ENCODE assay signal across 25 mouse cellular contexts in genomic region chr9:49533455-49533854, GRCm38 (mm10). TPM values are rescaled to one million over a fixed set of nuclear protein-coding genes. Genes with fewer than 3 reads are reported as not detected.
DNase-seq lines count a peak whose midpoint lies in the region; ATAC-seq and TF ChIP-seq lines count a peak whose summit lies in the region.
"Had no signal": no experiment of that assay in that cellular context is flagged by ENCODE, and none has a peak within 500 bp of the region (broad histone marks: within the 10 kb centered on the region; RNA-seq: fewer than 3 reads in every experiment).

No protein-coding gene starts in this region.

- peak; percentile 33 for DNase-seq in kidney, postnatal 0 days (ENCODE audit: low spot score)
- no peak for DNase-seq in kidney, postnatal 25 days
- peak; percentile 44 for DNase-seq in Patski (ENCODE audit: low read depth, low spot score)
- DNase-seq in B cell, adult 2 months, result no peak
- DNase-seq: adrenal gland, adult 8-10 months; cerebellum, adult 11-12 months; cerebellum, postnatal 25 days; gastrocnemius, postnatal 14 days; kidney, adult 2 months; kidney, postnatal 10 days; left cerebral cortex, postnatal 4 days; lung, adult 18-20 months; lung, postnatal 10 days; thymus, adult 18-20 months; thymus, postnatal 36 days had no signal

- 0 out of 2 replicates have a peak, but pooled peaks cover 6% of the 10 kb centered on the region for H3K4me1 ChIP-seq in kidney, postnatal 0 days (replicated peaks; ENCODE audit: insufficient read depth, low read length)
- H3K4me1 ChIP-seq: liver, embryonic 12.5 days had no signal

- no peak overlapping the region for H3ac ChIP-seq in C2C12 (ENCODE audit: control insufficient read depth, insufficient read length, low read depth)
- H3ac ChIP-seq in myocyte (ENCODE audit: control insufficient read depth, insufficient read length), result no peak overlapping the region

- 35% methylated on average over 7 of the region's 7 CpGs for WGBS in kidney, postnatal 0 days

- no peaks in the 10 kb centered on the region for H3K36me3 ChIP-seq in kidney, postnatal 0 days (ENCODE audit: insufficient read depth, low read length)
- H3K36me3 ChIP-seq in C2C12 (ENCODE audit: control insufficient read depth, insufficient read depth) (peaks cover 13% of the 10 kb centered on the region), myocyte (ENCODE audit: control insufficient read depth, insufficient read depth) (peaks cover 43% of the 10 kb centered on the region)
- H3K36me3 ChIP-seq: embryonic facial prominence, embryonic 13.5 days; heart, embryonic 10.5 days; liver, embryonic 12.5 days had no signal

- CTCF ChIA-PET in Patski (lab: Charles Lee), result no interaction called here

- no peak overlapping the region for H3K4me3 ChIP-seq in kidney, postnatal 0 days (replicated peaks; ENCODE audit: low read depth, low read length)
- no peak overlapping the region for H3K4me3 ChIP-seq in C2C12 (ENCODE audit: insufficient read depth, poor library complexity, severe bottlenecking)
- no peak overlapping the region for H3K4me3 ChIP-seq in myocyte
- H3K4me3 ChIP-seq: embryonic facial prominence, embryonic 13.5 days; forebrain, embryonic 15.5 days; heart, embryonic 10.5 days; liver, embryonic 12.5 days had no signal

- TF ChIP-seq CTCF in kidney, postnatal 0 days (IDR thresholded peaks at IDR 0.05; ENCODE audit: low read depth), result no peak
- TF ChIP-seq CTCF in C2C12 (IDR thresholded peaks at IDR 0.05; ENCODE audit: control insufficient read depth, insufficient read depth, insufficient read length) (no peak), Patski (IDR thresholded peaks at IDR 0.05) (no peak)

- no peak overlapping the region for H3K4me2 ChIP-seq in kidney, postnatal 0 days (ENCODE audit: low read length)
- no peak overlapping the region for H3K4me2 ChIP-seq in myocyte (ENCODE audit: low read depth)
- H3K4me2 ChIP-seq: embryonic facial prominence, embryonic 13.5 days; forebrain, embryonic 15.5 days; hindbrain, embryonic 14.5 days; liver, embryonic 12.5 days; midbrain, embryonic 11.5 days had no signal

- H3K9me3 ChIP-seq in kidney, postnatal 0 days (replicated peaks; ENCODE audit: low read length), result no peaks in the 10 kb centered on the region
- H3K9me3 ChIP-seq: embryonic facial prominence, embryonic 13.5 days; forebrain, embryonic 15.5 days; heart, embryonic 10.5 days; liver, embryonic 12.5 days had no signal

- in situ Hi-C loops in Patski (cut with MboI; ENCODE audit: low pct_unique_long_range_greater_than_20kb), result no loop called here

- H3K27ac ChIP-seq in kidney, postnatal 0 days, result no peak overlapping the region
- H3K27ac ChIP-seq: heart, embryonic 10.5 days; liver, embryonic 12.5 days had no signal

- no peaks in the 10 kb centered on the region for H3K27me3 ChIP-seq in kidney, postnatal 0 days (ENCODE audit: insufficient read depth, low read length)
- H3K27me3 ChIP-seq in C2C12 (ENCODE audit: control insufficient read depth, insufficient read depth, insufficient read length) (no peaks in the 10 kb centered on the region), Patski (no peaks in the 10 kb centered on the region), myocyte (ENCODE audit: control insufficient read depth, insufficient read depth, insufficient read length) (no peaks in the 10 kb centered on the region)
- H3K27me3 ChIP-seq: embryonic facial prominence, embryonic 13.5 days; forebrain, embryonic 15.5 days; liver, embryonic 12.5 days had no signal

- H3K79me3 ChIP-seq in C2C12 (ENCODE audit: low read depth), result no peaks in the 10 kb centered on the region

- ATAC-seq in kidney, postnatal 0 days (replicated peaks; ENCODE audit: low FRiP score, low read depth), result no peak
- ATAC-seq in Patski, result peak; percentile 83
- no peak for ATAC-seq in erythroid progenitor cell, adult 5-6 weeks (replicated peaks; ENCODE audit: low FRiP score, poor library complexity, severe bottlenecking)
- ATAC-seq: inflammation-experienced regulatory T-cells, adult 6 months; liver, embryonic 12.5 days had no signal

- POLR2A ChIA-PET in Patski (lab: Charles Lee), result no interaction called here

- TF ChIP-seq POLR2A in myocyte (IDR thresholded peaks at IDR 0.05; ENCODE audit: insufficient read length, low read depth), result no peak

- H3K9ac ChIP-seq in kidney, postnatal 0 days (ENCODE audit: low read depth, low read length), result no peak overlapping the region
- H3K9ac ChIP-seq: embryonic facial prominence, embryonic 13.5 days; forebrain, embryonic 15.5 days; hindbrain, embryonic 14.5 days; liver, embryonic 12.5 days had no signal

- H3K79me2 ChIP-seq in C2C12 (ENCODE audit: control insufficient read depth, insufficient read depth), result no peaks in the 10 kb centered on the region
- no peaks in the 10 kb centered on the region for H3K79me2 ChIP-seq in myocyte (ENCODE audit: control insufficient read depth, insufficient read depth)

TF ChIP-seq in C2C12, 6 proteins besides CTCF, POLR2A, EP300 and RAD21:
- TF ChIP-seq CEBPB (IDR thresholded peaks at IDR 0.05; ENCODE audit: low read depth), result peak; percentile 84
- no peak for TF ChIP-seq MYOG (IDR thresholded peaks at IDR 0.05; ENCODE audit: control insufficient read depth, extremely low read depth, insufficient read length)
- no peak for TF ChIP-seq MAX (IDR thresholded peaks at IDR 0.05)
- no peak for TF ChIP-seq FOSL1 (IDR thresholded peaks at IDR 0.05; ENCODE audit: insufficient read depth, low read length, poor library complexity, severe bottlenecking)
- peak; percentile 31 for TF ChIP-seq MYOD1 (IDR thresholded peaks at IDR 0.05; ENCODE audit: control insufficient read depth, insufficient read length, low read depth)
- no peak for TF ChIP-seq USF1 (IDR thresholded peaks at IDR 0.05; ENCODE audit: low read depth)

TF ChIP-seq in myocyte, 11 proteins besides CTCF, POLR2A, EP300 and RAD21:
- TF ChIP-seq REST (IDR thresholded peaks at IDR 0.05; ENCODE audit: insufficient read depth, insufficient read length) (no peak), CEBPB (IDR thresholded peaks at IDR 0.05; ENCODE audit: insufficient read depth, poor library complexity, severe bottlenecking) (peak; percentile 78; the same call in 1 of the 2 replicates)

RNA-seq across cellular contexts. Expression of gene Ttc12, which starts 47.4 kb away (rescaled TPM):
- 2.6 and 3.7 TPM in 2 replicates for polyA plus RNA-seq in kidney, postnatal 0 days (2015; fragmentation: Nextera tagmentation; extraction: Ambion mirVana)
- polyA plus RNA-seq in C2C12 (2012; fragmentation: generic; extraction: Trizol) (2.4 TPM), Patski (2021) (6.8 TPM), myocyte (2012; fragmentation: generic; extraction: Trizol) (4.1 TPM)
- total RNA-seq in erythroid progenitor cell, adult 5-6 weeks (2015; ENCODE audit: low replicate concordance), result not detected in 2 replicates
- total RNA-seq in erythroid progenitor cell, adult 5-6 weeks (2017; ENCODE audit: low replicate concordance), result not detected in 2 replicates
- polyA plus RNA-seq: inflammation-experienced regulatory T-cells, adult 6 months had no signal

Comparison
In these comparisons a context has a peak if more than half of its experiments do, and no peak if none do; other contexts are left out.
1. DNase-seq: peak in kidney, postnatal 0 days (single experiment) and Patski (single experiment); none in kidney, postnatal 25 days (0 of 2) and B cell, adult 2 months (0 of 2).